Mouse (Mus musculus): ENCODE measurements around the gene Gm3636.
"Not testable (repeated sequence)": the region's sequence is repeated elsewhere in the genome, so short reads cannot be mapped to it uniquely, and the experiment has no call there.

The Gm3636 gene

GRCm38 (mm10) chr14:6742232-6742631, at the start of gene Gm3636:
Gene Gm3636, minus strand, starts transcription at chr14:6742332.
- in situ Hi-C loops (cut with MseI, MboI): not testable (repeated sequence)

- in situ Hi-C loops (cut with MseI, MboI): not testable (repeated sequence)
Measured at GRCm38 (mm10) chr14:6774311-6774710, 32.2 kb upstream of the Gm3636 start, which contains the start of gene Gm8362. Gene Gm8362, minus strand, starts transcription at chr14:6774411.

GRCm38 (mm10) chr14:6757231-6757536, 15.1 kb upstream of the Gm3636 start:
- in situ Hi-C loops (cut with MseI, MboI): not testable (repeated sequence)

- in situ Hi-C loops (cut with MseI, MboI): not testable (repeated sequence)
Measured at GRCm38 (mm10) chr14:6756384-6757230, 14.5 kb upstream of the Gm3636 start.

GRCm38 (mm10) chr14:6720151-6720550, 22.0 kb downstream of the Gm3636 start, which contains the start of gene Gm8050:
Gene Gm8050, minus strand, starts transcription at chr14:6720251.
- in situ Hi-C loops (cut with MseI, MboI): not testable (repeated sequence)

Measured in mouse trophoblast stem cell (cell line).